Mouse (Mus musculus): ENCODE results near the gene Homer1.

Gene Homer1

GRCm38 (mm10) chr13:93340555-93341278 is 41.3 kb downstream of the Homer1 start:
- no peak for DNase-seq (ENCODE audit: low spot score in 2 of 2)

- DNase-seq (ENCODE audit: low spot score in 2 of 2): no peak
Measured at GRCm38 (mm10) chr13:93342641-93343040, 43.2 kb downstream of the Homer1 start.

- no peak for DNase-seq (ENCODE audit: low spot score in 2 of 2)
Measured at GRCm38 (mm10) chr13:93344395-93344794, 45.0 kb downstream of the Homer1 start.

DNA sequence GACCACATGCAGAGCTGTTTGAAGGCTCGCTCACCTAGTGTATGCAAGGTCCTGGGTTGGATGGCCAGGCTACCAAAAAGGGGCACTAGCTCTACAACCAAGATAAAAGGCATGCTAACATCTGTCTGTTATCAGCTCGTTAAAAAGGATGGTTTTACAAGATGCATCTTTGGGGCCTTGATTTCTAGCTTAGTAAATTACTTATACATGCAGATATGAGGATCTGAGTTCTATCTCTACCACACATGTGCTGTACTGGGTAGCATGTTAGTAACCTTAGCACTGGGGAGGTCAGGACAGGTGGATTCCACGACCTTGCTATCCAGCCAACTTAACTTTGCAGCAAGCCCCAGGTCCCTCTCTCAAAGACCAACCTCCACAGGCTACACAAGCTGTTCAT is 46.4 kb downstream of the Homer1 start:
- DNase-seq (ENCODE audit: low spot score in 2 of 2): no peak

GRCm38 (mm10) chr13:93352030-93352429 is 52.6 kb downstream of the Homer1 start:
- DNase-seq (ENCODE audit: low spot score in 2 of 2): no peak

DNA sequence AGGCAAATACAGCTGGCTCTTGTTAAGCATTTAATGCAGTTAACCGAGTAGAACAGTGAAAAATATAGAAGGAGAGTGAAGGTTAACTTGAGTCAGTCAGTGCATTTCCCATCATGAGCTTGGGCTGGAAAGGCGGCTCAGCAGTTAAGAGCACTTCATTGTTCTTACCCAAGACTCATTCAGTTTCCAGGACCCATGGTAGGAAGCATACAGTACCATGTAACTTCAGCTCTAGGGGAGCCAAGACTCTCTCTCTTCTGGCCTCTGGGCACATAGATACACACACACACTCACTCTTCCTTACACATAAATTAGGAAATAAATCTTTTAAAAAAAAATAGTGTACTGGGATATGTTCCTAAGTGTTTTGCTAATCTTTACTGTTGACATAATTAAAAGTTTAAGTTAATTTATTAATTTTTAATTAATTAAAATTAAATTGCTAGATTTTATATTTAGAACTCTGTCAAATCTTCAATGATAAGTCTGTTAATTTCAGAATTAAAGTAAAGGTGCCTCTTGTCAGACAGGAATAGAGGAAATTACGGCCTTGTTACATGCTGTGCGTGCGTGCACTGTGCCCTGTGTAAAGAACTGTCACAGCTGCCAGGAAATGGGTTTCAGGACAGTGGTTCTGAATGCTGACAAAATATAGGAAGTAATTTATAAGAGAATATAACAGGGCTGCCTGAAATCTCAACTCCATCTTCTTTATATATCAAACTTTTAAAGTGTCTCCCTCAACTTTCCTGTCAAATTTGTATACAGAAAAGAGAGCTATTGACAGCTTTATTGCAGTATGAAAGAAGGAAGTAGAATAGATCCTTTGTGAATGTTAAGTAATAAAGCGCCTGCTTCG is 55.2 kb downstream of the Homer1 start:
- DNase-seq (ENCODE audit: low spot score in 2 of 2): no peak

GRCm38 (mm10) chr13:93355279-93355587 is 55.8 kb downstream of the Homer1 start:
- no peak for DNase-seq (ENCODE audit: low spot score in 2 of 2)

GRCm38 (mm10) chr13:93358522-93358921 is 59.1 kb downstream of the Homer1 start:
- DNase-seq (ENCODE audit: low spot score in 2 of 2): no peak

DNA sequence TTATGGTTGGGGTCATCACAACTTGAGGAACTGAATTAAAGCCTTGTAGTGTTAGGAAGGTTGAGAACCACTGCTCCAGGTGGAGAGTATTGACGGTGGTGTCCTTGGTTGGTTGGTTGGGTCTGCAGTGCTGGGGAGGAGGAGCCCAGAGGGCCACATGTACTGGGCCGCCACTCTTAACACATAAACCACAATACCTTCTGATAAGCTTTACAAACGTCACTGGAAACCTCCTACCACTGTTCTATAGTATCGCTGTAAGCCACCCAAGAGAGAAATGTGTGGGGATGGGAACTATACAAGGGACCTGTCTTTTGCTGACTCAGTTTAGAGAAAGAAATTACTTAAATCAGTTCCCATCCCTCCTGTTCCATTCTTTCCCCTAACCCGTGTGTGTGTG is 68.1 kb downstream of the Homer1 start:
- DNase-seq (ENCODE audit: low spot score in 2 of 2): no peak

GRCm38 (mm10) chr13:93368812-93369584 is 69.6 kb downstream of the Homer1 start:
- DNase-seq (ENCODE audit: low spot score in 2 of 2): no peak

DNA sequence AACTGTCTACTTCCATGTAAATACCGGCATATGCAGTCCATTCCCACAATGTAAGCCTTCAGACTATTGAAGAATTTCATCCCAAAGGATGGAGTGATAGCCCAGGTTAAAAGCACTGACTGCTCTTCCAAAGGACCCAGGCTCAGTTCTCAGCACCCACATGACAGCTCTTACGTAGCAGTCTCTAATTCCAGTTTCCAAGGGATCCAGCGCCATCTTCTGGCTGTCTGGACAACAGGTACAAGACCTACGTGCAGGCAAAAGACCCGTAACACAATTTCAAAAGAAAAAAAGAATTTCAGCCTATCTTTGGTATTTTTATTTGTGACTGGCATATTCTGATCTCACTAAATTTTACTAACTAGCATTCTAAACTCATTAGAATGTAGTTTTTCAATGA is 75.0 kb downstream of the Homer1 start:
- no peak for DNase-seq (ENCODE audit: low spot score in 2 of 2)

GRCm38 (mm10) chr13:93378493-93378892 is 79.1 kb downstream of the Homer1 start:
- DNase-seq (ENCODE audit: low spot score in 2 of 2): no peak

DNA sequence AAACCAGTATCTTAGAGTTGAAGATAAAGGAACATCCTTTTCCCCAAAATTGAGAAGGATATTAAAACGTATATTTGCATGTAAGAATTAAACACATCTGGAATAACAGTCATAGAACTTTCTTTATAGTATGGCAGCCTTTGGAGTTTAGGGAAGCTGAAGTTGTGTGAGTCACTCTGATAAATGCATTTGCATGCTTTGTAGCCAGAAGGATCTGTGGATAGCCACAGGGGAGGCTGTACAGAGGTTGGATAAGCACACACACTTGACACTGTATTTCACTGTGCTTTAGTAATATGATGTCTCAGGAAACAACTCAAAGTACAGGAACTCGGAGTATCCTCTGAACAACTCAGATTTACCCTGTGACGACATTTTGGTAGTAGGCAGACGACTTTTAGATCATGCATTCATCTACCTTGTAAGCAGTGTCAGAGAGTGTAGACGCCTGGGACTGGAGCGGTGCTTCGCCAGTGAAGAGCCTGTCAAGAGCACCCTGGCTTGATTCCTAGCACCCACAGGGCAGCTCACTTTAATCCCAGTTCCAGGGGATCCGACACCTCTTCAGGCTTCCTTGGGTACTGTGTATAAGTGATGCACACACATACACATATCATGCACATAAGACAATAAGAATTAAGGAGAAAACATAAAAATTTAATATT is 81.1 kb downstream of the Homer1 start:
- DNase-seq (ENCODE audit: low spot score in 2 of 2): peak in 1 of 2 experiments; percentile 52

DNA sequence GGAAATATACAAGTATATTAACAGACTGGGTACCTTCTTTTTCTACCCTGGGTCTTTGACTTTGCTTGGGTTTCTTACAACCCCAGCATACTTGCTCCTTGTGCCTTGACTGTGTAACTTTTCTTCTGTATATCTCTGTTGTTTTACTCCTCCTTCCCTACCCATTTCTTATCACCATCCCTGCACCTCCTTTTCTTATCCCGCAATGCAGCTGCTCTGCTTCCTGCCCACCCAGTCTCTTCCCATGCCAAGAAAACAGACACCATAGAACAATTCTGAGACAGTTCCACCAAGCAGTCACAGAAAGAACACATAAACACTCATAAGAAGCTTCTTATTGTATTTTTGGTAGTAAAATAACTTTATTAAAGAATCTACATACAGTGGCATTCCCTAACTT is 81.9 kb downstream of the Homer1 start:
- peak in 1 of 2 experiments; percentile 65 for DNase-seq (ENCODE audit: low spot score in 2 of 2)

GRCm38 (mm10) chr13:93383092-93383491 is 83.7 kb downstream of the Homer1 start:
- no peak for DNase-seq (ENCODE audit: low spot score in 2 of 2)

DNA sequence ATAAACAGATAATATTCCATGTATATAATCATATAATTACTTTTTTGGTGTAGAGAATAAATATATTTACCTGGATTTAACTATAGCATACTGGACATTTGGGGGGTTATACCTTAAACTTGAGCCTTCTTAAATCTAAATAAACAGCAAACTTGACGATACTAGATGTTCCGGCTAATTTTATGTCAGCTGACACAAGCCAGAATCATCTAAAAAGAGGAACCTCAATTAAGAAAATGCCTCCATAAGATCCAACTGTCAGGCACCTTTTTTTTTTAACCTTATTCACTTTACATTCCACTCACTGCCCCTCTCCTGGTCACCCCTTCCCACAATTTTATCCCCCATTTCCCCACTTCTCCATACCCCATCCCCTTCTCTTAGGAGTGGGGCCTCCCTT is 84.2 kb downstream of the Homer1 start:
- no peak for DNase-seq (ENCODE audit: low spot score in 2 of 2)

GRCm38 (mm10) chr13:93384481-93384880 is 85.0 kb downstream of the Homer1 start:
- DNase-seq (ENCODE audit: low spot score in 2 of 2): no peak

DNA sequence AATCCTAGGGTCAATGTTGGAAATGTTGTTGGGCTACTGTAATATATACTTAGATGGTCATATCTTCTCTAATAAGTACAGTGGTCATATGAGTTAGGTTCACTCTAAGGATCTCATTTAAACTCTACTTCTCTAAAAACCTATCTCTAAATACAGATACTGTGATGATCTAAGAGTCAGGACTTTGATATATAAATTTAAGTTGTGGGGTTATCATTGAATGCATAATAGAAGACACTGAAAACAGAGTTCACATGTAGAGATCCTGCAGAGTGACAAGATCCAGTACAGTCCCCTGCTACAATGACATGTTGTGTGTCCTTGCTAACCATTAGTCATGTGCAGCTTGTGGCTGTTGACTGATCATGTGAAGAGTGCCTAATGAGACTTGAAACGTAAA is 85.7 kb downstream of the Homer1 start:
- DNase-seq (ENCODE audit: low spot score in 2 of 2): no peak

GRCm38 (mm10) chr13:93387440-93387839 is 88.0 kb downstream of the Homer1 start:
- peak in 1 of 2 experiments; percentile 39 for DNase-seq (ENCODE audit: low spot score in 2 of 2)

DNA sequence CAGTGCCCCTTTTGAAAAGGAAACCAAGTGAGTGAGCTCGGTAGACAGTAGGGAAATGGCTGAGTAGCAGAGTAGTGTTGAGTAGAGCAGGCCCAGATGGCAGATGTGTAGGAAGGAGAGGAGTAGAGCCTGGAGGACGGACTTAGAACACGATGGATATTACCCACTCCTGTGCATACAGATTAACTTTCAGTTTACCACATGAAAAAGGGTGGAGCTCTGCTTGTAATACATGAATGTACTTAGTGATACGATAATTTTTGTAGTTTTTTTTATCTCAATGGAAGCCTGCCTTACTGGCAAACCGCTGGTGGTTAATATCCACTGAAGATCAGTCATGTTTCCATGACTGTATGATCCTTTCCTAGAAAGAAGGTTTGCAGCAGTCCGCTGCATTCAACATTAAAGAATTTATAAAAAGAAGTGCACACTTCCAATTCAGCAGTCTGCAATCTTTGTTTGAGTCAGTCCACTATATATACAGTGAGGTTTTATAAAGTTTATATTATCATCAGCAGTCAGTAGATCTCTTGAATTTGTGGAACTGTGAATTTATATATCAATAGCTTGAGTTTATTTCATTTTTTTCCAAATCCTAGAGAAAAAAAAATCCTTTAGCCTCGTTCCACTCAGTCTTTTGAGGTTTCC is 89.3 kb downstream of the Homer1 start:
- DNase-seq (ENCODE audit: low spot score in 2 of 2): peak in 1 of 2 experiments; percentile 35

GRCm38 (mm10) chr13:93389242-93389625 is 89.8 kb downstream of the Homer1 start:
- no peak for DNase-seq (ENCODE audit: low spot score in 2 of 2)

Data from spleen, postnatal 10 days (tissue).